Mouse (Mus musculus) kidney, postnatal 0 days (tissue): ENCODE results near the gene Ifna6. TPM values are rescaled to one million over a fixed set of nuclear protein-coding genes. Genes with fewer than 3 reads are reported as not detected.
"Not testable (repeated sequence)": the region's sequence is repeated elsewhere in the genome, so short reads cannot be mapped to it uniquely, and the experiment has no call there.

Experiments
- ATAC-seq: fragments of 200-750 bp; cut with Nextera tagmentation; replicated peaks from 2 replicates; pipeline ENCODE4 v1.8.0; 2017; ENCODE audit warnings: low read depth, moderate number of reproducible peaks, moderate TSS enrichment, moderate library complexity; ENCODE audit not compliant: low FRiP score
- DNase-seq: peaks from one replicate; pipeline ENCODE4 v3.0.0-alpha.2; 2016; ENCODE audit warnings: low spot score
- H3K27ac ChIP-seq: fragments of 300-500 bp; sonication (generic); 2 replicates; pipeline ENCODE4 v1.5.1; 2014; ENCODE audit warnings: mild to moderate bottlenecking
- H3K27me3 ChIP-seq: fragments of 300-500 bp; sonication (generic); 2 replicates; pipeline ENCODE4 v1.6.1; 2014; ENCODE audit warnings: low read length, mixed read lengths; ENCODE audit not compliant: insufficient read depth
- H3K36me3 ChIP-seq: fragments of 300-500 bp; sonication (generic); 2 replicates; pipeline ENCODE4 v1.6.1; 2014; ENCODE audit warnings: low read length, mixed read lengths; ENCODE audit not compliant: insufficient read depth
- H3K4me1 ChIP-seq: fragments of 300-500 bp; sonication (generic); replicated peaks from 2 replicates; pipeline ENCODE4 v1.6.1; 2014; ENCODE audit warnings: antibody characterized with exemption, low read length, mixed read lengths; ENCODE audit not compliant: insufficient read depth
- H3K4me2 ChIP-seq: fragments of 300-500 bp; sonication (generic); 2 replicates; pipeline ENCODE4 v1.6.1; 2014; ENCODE audit warnings: mild to moderate bottlenecking, low read length, moderate library complexity, mixed read lengths
- H3K4me3 ChIP-seq: fragments of 300-500 bp; sonication (generic); replicated peaks from 2 replicates; pipeline ENCODE4 v1.5.1; 2014; ENCODE audit warnings: low read depth, low read length
- H3K9ac ChIP-seq: fragments of 300-500 bp; sonication (generic); 2 replicates; pipeline ENCODE4 v1.6.1; 2014; ENCODE audit warnings: low read depth, low read length
- H3K9me3 ChIP-seq: fragments of 300-500 bp; sonication (generic); replicated peaks from 2 replicates; pipeline ENCODE4 v1.6.1; 2016; ENCODE audit warnings: low read length, inconsistent platforms, mixed read lengths
- CTCF ChIP-seq: IDR thresholded peaks from 2 replicates; pipeline ENCODE4 v1.5.1; 2016; ENCODE audit warnings: antibody characterized with exemption, low read depth, mild to moderate bottlenecking, moderate library complexity
- WGBS: fragments of 180-500 bp; shearing (Covaris S2); extraction: QIAGEN DNeasy Blood & Tissue Kit; methylation state at CpG from one replicate; pipeline ENCODE4 v1.1.7; 2014; 5-methylcytosine and 5-hydroxymethylcytosine counted together
- polyA plus RNA-seq: library from polyadenylated mRNA; unstranded; fragments of >200 nt; fragmentation: Nextera tagmentation; extraction: Ambion mirVana; gene quantifications from 2 replicates; pipeline ENCODE4 v1.2.1, GENCODE M21; 2015

Ifna6 gene
- polyA plus RNA-seq, 1 experiment from 2014 or later = not detected

DNA sequence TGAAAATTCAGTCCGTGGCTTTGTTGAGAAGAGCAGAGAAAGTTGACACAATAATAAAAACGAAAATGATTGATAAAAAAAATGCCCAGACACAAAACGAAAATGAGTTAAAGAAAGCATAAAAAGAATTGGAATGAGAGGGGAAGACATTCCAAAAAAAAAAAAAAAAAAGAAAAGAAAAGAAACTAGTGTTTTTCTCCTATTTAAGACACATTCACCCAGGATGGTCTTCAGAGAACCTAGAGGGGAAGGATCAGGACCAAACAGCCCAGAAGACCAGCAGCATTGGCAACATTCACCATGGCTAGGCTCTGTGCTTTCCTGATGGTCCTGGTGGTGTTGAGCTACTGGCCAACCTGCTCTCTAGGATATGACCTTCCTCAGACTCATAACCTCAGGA is 11.3 kb upstream of the Ifna6 start, which contains the start of gene Ifna7:
Gene Ifna7, plus strand, starts transcription at position 301 of the 400 bp plus-strand sequence.
- Histone ChIP-seq H3K36me3 (no peaks in the 10 kb centered on the region), H3K4me3 (no peak within 1 kb of the TSS), H3K4me2 (no peak within 1 kb of the TSS), H3K27ac (no peak within 1 kb of the TSS), H3K9ac (no peak within 1 kb of the TSS), H3K27me3 (no peaks in the 10 kb centered on the region), H3K9me3 (no peaks in the 10 kb centered on the region), H3K4me1 (no peaks in the 10 kb centered on the region)
- ATAC-seq (no peak), DNase-seq (no peak)
- 63% methylated on average over 3 of the region's 3 CpGs for WGBS
- no peak for TF ChIP-seq CTCF

DNA sequence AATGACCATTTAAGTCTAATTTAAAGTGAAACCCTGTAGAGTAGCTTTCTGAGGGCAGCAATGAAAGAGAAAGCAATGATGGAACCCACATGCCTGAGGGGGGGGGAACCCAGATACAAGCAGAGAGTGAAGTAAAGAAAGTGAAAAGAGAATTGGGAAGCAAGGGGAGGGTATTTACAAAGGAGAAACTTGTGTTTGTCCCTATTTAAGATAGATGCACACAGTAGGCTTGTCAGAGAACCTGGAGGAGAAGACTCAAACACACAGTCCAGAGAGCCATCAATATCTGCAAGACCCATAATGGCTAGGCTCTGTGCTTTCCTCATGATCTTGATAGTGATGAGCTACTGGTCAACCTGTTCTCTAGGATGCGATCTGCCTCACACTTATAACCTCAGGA is 7.6 kb upstream of the Ifna6 start, which contains the start of gene Ifna11:
Gene Ifna11, plus strand, starts transcription at position 301 of the 400 bp plus-strand sequence.
- Histone ChIP-seq H3K4me1 (no peaks in the 10 kb centered on the region), H3K4me3 (no peak within 1 kb of the TSS), H3K4me2 (no peak within 1 kb of the TSS), H3K9me3 (no peaks in the 10 kb centered on the region), H3K27me3 (no peaks in the 10 kb centered on the region), H3K36me3 (no peaks in the 10 kb centered on the region), H3K27ac (no peak within 1 kb of the TSS), H3K9ac (no peak within 1 kb of the TSS)
- 79% methylated on average over 1 of the region's 1 CpGs for WGBS
- no peak for DNase-seq
- TF ChIP-seq CTCF = no peak
- ATAC-seq = no peak

DNA sequence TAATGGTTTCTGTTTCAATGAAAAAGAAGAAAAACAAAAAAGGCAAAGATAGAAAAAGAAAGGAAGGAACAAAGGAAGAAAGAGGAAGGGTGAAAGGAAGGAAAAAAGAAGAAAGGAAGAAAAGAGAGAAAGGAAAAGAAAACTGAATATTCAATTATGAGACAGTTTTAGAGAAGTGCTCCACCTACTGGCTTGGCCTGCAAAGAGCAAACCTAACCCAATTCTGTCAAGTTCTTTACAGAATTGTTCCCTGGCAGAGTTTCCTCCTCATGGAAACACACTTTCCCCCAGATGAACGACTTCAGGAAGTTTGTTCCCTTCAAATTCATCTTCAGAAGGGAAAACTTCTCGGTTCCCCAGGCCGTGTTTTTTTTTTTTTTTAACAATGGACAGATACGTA is 4.2 kb upstream of the Ifna6 start:
- H3K36me3 ChIP-seq = no peaks in the 10 kb centered on the region
- TF ChIP-seq CTCF = peak; percentile 66
- DNase-seq (peak; percentile 51), ATAC-seq (no peak)
- H3K27me3 ChIP-seq = no peaks in the 10 kb centered on the region
- 23% methylated on average over 4 of the region's 4 CpGs for WGBS
- H3K4me3 ChIP-seq = no peak overlapping the region
- H3K4me2 ChIP-seq = no peak overlapping the region
- no peak overlapping the region for H3K27ac ChIP-seq
- no peak overlapping the region for H3K9ac ChIP-seq
- no peaks in the 10 kb centered on the region for H3K9me3 ChIP-seq
- H3K4me1 ChIP-seq = no peaks in the 10 kb centered on the region

DNA sequence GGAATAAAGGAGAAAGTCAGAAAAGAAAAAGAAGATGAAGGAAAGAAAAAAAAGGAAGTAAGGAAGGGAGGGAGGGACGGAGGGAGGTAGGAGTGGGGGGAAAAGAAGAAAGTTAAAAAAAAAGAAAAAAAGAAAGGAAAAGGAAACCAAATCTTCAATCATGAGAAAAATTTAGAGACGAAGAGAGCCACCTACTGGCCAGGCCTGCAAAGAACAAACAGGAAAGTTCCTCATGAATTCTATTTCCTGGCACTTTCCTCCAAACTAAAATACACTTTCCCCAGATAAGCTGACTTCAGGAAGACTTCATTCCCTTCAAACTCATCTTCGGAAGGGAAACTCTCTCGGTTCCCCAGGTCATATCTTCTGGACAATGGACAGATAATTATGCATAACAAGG is 3.3 kb downstream of the Ifna6 start:
- no peak overlapping the region for H3K27ac ChIP-seq
- no peaks in the 10 kb centered on the region for H3K9me3 ChIP-seq
- peak; percentile 64 for TF ChIP-seq CTCF
- ATAC-seq = no peak
- H3K4me2 ChIP-seq = no peak overlapping the region
- no peaks in the 10 kb centered on the region for H3K36me3 ChIP-seq
- H3K9ac ChIP-seq = no peak overlapping the region
- DNase-seq = peak; percentile 59
- H3K27me3 ChIP-seq = no peaks in the 10 kb centered on the region
- H3K4me3 ChIP-seq = no peak overlapping the region
- WGBS = 32% methylated on average over 4 of the region's 4 CpGs
- H3K4me1 ChIP-seq = no peaks in the 10 kb centered on the region

DNA sequence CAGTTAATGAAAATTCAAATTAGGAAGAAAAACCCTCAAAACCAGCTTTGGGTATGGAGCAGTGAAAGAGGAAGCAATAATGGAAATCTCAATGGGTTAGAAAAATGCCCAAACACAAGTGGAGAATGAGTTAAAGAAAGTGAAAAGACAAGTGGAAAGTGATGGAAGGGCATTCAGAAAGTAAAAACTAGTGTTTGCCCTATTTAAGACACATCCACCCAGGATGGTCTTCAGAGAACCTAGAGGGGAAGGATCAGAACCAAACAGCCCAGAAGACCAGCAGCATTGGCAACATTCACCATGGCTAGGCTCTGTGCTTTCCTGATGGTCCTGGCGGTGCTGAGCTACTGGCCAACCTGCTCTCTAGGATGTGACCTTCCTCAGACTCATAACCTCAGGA is 8.0 kb downstream of the Ifna6 start, which contains the start of gene Ifna5:
Gene Ifna5, plus strand, starts transcription at position 301 of the 400 bp plus-strand sequence.
- H3K27ac ChIP-seq, H3K4me1 ChIP-seq, DNase-seq, H3K4me2 ChIP-seq, H3K9ac ChIP-seq, ATAC-seq, H3K36me3 ChIP-seq, H3K9me3 ChIP-seq, H3K27me3 ChIP-seq, H3K4me3 ChIP-seq: not testable (repeated sequence)
- WGBS = 64% methylated on average over 1 of the region's 1 CpGs

DNA sequence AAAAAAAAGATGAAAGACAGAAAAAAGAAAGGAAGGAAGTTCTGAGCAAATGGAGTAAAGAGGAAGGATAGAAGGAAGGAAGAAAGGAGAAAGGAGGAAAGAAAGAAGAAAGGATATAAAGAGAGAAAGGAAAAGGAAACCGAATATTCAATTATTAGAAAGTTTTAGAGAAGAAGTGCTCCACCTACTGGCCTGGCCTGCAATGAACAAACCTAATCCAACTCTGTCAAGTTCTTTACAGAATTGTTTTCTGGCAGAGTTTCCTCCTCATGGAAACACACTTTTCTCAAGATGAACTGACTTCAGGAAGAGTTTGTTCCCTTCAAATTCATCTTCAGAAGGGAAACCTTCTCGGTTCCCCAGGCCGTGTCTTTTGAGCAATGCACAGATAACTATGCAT is 11.6 kb downstream of the Ifna6 start:
- Histone ChIP-seq H3K4me3 (no peak overlapping the region), H3K27ac (no peak overlapping the region), H3K27me3 (0 out of 2 replicates have a peak, but pooled peaks cover 3% of the 10 kb centered on the region), H3K4me2 (no peak overlapping the region), H3K9ac (no peak overlapping the region), H3K4me1 (no peaks in the 10 kb centered on the region), H3K36me3 (no peaks in the 10 kb centered on the region), H3K9me3 (no peaks in the 10 kb centered on the region)
- DNase-seq (peak; percentile 38), ATAC-seq (no peak)
- peak; percentile 72 for TF ChIP-seq CTCF
- 46% methylated on average over 3 of the region's 3 CpGs for WGBS

DNA sequence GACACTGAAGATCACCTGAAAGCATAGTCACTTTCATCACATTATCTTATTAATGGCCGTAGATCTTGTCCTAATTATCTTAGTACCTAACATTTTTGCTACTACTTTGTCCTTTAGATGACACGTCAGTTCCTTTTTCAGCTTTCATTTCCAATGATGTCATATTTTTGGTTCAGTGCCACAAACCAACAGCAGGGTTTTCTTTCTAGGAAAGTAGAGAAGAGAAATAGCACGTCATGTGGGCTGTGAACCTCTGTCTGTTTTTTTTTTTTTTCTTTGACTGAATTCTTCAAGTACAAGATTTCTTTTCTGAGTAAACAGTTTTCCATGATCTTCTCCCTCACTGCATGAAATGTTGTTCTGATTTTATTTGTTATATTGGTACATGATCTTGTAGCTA is 12.8 kb downstream of the Ifna6 start:
- DNase-seq (no peak), ATAC-seq (no peak)
- TF ChIP-seq CTCF = no peak
- Histone ChIP-seq H3K4me2 (no peak overlapping the region), H3K9me3 (no peaks in the 10 kb centered on the region), H3K4me3 (no peak overlapping the region), H3K27me3 (0 out of 2 replicates have a peak, but pooled peaks cover 3% of the 10 kb centered on the region), H3K36me3 (no peaks in the 10 kb centered on the region), H3K27ac (no peak overlapping the region), H3K4me1 (no peaks in the 10 kb centered on the region), H3K9ac (no peak overlapping the region)
- WGBS = 66% methylated on average over 3 of the region's 3 CpGs
